Mouse (Mus musculus) liver, embryonic 14.5 days (tissue): ENCODE results near the gene Rgs9bp. TPM values are rescaled to one million over a fixed set of nuclear protein-coding genes. Genes with fewer than 3 reads are reported as not detected.
A peak's percentile ranks its signal among the peaks of the same experiment; 100 is the strongest.

ENCODE experiments used
- ATAC-seq: fragments of 200-750 bp; cut with Nextera tagmentation; 2 replicates; pipeline ENCODE4 v1.8.0; 2017; ENCODE audit warnings: moderate number of reproducible peaks, mild to moderate bottlenecking, moderate library complexity; ENCODE audit not compliant: insufficient read depth
- DNase-seq, 3 experiments: peaks; one replicate each; pipeline ENCODE4 v3.0.0-alpha.2; 2012 to 2013; ENCODE audit warnings: low read depth in 3 of 3, low spot score in 3 of 3
- H3K27ac ChIP-seq: fragments of 300-500 bp; sonication (generic); 2 replicates; pipeline ENCODE4 v1.5.1; 2014; ENCODE audit warnings: moderate library complexity, mild to moderate bottlenecking, control low read depth, inconsistent platforms
- H3K27me3 ChIP-seq: fragments of 300-500 bp; sonication (generic); 2 replicates; pipeline ENCODE4 v1.6.1; 2014; ENCODE audit warnings: mild to moderate bottlenecking, low read length, moderate library complexity; ENCODE audit not compliant: control insufficient read depth, insufficient read depth
- H3K36me3 ChIP-seq: fragments of 300-500 bp; sonication (generic); replicated peaks from 2 replicates; pipeline ENCODE4 v1.6.1; 2014; ENCODE audit warnings: low read depth; ENCODE audit not compliant: control insufficient read depth, insufficient read depth
- H3K4me1 ChIP-seq, 2 experiments: fragments of 200-500 bp in 1 of 2; fragments of 300-500 bp in 1 of 2; sonication (generic) in 1 of 2; replicated peaks; 2 replicates each; pipeline ENCODE4 v1.6.1; 2012 to 2014; ENCODE audit warnings: antibody characterized with exemption in 1 of 2, inconsistent platforms in 1 of 2, low read length in 1 of 2; ENCODE audit not compliant: control insufficient read depth in 2 of 2, insufficient read depth in 2 of 2
- H3K4me2 ChIP-seq: fragments of 300-500 bp; sonication (generic); 2 replicates; pipeline ENCODE4 v1.6.1; 2014; ENCODE audit warnings: low read depth, mild to moderate bottlenecking, control low read depth, moderate library complexity
- H3K4me3 ChIP-seq, 2 experiments: fragments of 200-500 bp in 1 of 2; fragments of 300-500 bp in 1 of 2; sonication (generic) in 1 of 2; 2 replicates each; pipeline ENCODE4 v1.5.1; 2012 to 2014; ENCODE audit warnings: low read depth in 2 of 2, low read length in 2 of 2, mild to moderate bottlenecking in 2 of 2, control low read depth in 1 of 2, inconsistent platforms in 1 of 2, moderate library complexity in 1 of 2; ENCODE audit not compliant: insufficient read depth in 1 of 2
- H3K9ac ChIP-seq: fragments of 300-500 bp; sonication (generic); replicated peaks from 2 replicates; pipeline ENCODE4 v1.6.1; 2014; ENCODE audit warnings: mild to moderate bottlenecking, control low read depth, moderate library complexity
- H3K9me3 ChIP-seq: fragments of 300-500 bp; sonication (generic); 2 replicates; pipeline ENCODE4 v1.6.1; 2016; ENCODE audit warnings: low read length, mixed read lengths; ENCODE audit not compliant: control insufficient read depth
- CTCF ChIP-seq: IDR thresholded peaks from 2 replicates; pipeline ENCODE4 v1.5.1; 2016; ENCODE audit warnings: antibody characterized with exemption, low read depth, control low read depth
- EP300 ChIP-seq: IDR thresholded peaks from 2 replicates; pipeline ENCODE4 v1.6.1; 2016; ENCODE audit warnings: antibody characterized with exemption, low read depth
- WGBS: fragments of 180-500 bp; shearing (Covaris S2); extraction: QIAGEN DNeasy Blood & Tissue Kit; methylation state at CpG from one replicate; pipeline ENCODE4 v1.1.7; 2014; ENCODE audit not compliant: insufficient replicate concordance; 5-methylcytosine and 5-hydroxymethylcytosine counted together
- polyA plus RNA-seq, 2 experiments: library from polyadenylated mRNA; depleted of rRNA in 1 of 2; stranded (reverse) in 1 of 2; unstranded in 1 of 2; fragments of >200 nt; fragmentation: Nextera tagmentation in 1 of 2; extraction: Ambion mirVana in 1 of 2; gene quantifications; 2 replicates each; pipeline versions ENCODE4 v1.2.1 to v1.2.3; 2012 to 2014

Rgs9bp gene
- polyA plus RNA-seq, 2 experiments: 0.05 to 0.11 TPM

DNA sequence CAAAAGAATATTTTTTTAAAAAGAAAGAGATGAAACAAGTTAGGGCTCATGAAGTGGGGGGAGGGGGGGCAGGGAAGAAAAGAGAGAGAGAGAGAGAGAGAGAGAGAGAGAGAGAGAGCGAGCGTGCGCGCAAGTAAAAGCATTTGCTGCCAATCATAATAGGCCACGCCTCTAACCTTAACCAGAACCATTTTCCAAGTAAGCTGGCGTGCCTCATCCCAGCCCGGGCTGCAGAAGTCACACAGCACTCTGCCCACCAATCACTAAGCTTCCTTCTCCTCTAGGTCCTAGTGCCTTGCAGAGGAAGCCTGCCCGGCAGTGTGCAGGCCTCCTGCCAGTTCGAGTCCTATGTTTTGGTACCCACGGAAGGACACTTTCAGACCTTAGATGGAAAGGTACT lies 14.6 kb upstream of the Rgs9bp start:
- TF ChIP-seq CTCF (no peak), EP300 (no peak)
- DNase-seq: no peak
- Histone ChIP-seq H3K4me1 (peaks cover 6 to 9% of the 10 kb centered on the region in 2 experiments; a peak in 3 of 4 replicates), H3K27ac (no peak overlapping the region), H3K4me3 (no peak overlapping the region), H3K4me2 (no peak overlapping the region), H3K9ac (no peak overlapping the region), H3K27me3 (no peaks in the 10 kb centered on the region), H3K9me3 (no peaks in the 10 kb centered on the region), H3K36me3 (peaks cover 18% of the 10 kb centered on the region)
- 85% methylated on average over 10 of the region's 10 CpGs for WGBS
- no peak for ATAC-seq

DNA sequence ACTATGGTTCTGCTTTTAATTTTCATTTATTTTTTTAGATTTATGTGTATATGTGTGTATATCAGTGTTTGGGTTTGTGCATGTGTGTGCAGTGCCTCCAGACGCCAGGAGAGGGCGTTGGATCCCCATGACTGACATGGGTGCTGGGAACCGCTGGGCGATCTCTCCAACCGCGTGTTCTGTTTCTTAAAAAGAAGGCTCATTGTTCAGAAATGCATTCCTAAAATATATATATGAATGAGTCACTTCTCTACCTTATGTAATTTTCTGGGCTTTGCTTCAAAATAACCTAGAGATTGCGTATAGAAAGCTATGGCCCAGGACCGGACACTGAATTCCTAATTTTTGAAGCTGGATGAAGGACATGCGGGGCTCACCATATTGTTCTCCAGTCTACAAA lies 14.1 kb upstream of the Rgs9bp start:
- no peak for TF ChIP-seq EP300
- TF ChIP-seq CTCF: peak; percentile 31
- H3K27ac ChIP-seq: no peak overlapping the region
- H3K9me3 ChIP-seq: no peaks in the 10 kb centered on the region
- DNase-seq: no peak
- no peaks in the 10 kb centered on the region for H3K27me3 ChIP-seq
- no peak overlapping the region for H3K4me3 ChIP-seq
- peaks cover 6 to 9% of the 10 kb centered on the region in 2 experiments; a peak in 3 of 4 replicates for H3K4me1 ChIP-seq
- H3K9ac ChIP-seq: no peak overlapping the region
- no peak overlapping the region for H3K4me2 ChIP-seq
- peaks cover 19% of the 10 kb centered on the region for H3K36me3 ChIP-seq
- 89% methylated on average over 9 of the region's 9 CpGs for WGBS
- no peak for ATAC-seq

DNA sequence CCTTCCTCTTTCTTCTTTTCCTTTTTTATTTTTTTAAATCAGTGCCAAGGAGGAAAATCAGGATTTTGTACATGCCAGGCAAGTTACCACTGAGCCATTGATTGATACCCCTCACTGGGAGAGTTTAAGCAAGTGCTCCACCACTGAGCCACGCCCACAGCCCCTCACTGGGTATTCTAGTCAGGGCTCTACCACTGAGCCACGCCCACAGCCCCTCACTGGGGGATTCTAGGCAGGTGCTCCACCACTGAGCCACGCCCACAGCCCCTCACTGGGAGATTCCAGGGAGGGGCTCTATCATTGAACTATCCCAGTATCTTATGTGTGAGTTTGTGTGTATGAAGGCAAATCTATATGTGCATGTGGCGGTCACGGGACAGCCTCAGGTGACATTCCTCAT lies 8.9 kb upstream of the Rgs9bp start:
- Histone ChIP-seq H3K9ac (no peak overlapping the region), H3K27me3 (no peaks in the 10 kb centered on the region), H3K4me1 (peaks cover 3 to 6% of the 10 kb centered on the region in 2 experiments), H3K27ac (no peak overlapping the region), H3K9me3 (no peaks in the 10 kb centered on the region), H3K4me2 (no peak overlapping the region), H3K4me3 (no peak overlapping the region), H3K36me3 (peaks cover 28% of the 10 kb centered on the region)
- no peak for TF ChIP-seq CTCF
- TF ChIP-seq EP300: no peak
- 77% methylated on average over 5 of the region's 5 CpGs for WGBS
- DNase-seq (no peak), ATAC-seq (no peak)

DNA sequence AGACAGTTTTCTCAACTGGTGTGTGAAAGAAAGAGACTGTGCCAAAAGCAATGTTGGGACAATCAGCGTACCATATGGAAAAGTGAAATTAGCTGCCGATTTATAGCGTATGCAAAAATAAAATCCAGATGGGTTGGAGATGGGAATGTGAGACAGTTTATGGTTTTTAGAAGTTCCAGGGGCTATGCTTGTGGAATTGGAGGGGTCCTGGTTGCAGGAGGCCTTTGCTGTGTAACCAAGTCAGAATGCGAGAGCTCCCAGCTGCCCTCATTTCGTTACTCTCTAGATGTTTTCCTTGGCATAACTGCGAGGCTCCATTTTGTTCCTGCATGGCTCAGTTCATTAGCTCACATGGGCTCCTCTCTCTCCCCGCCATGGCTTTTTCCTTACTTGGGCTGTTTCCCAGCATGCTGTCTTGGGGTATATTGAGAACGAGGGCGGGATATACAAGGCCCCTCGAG lies 5.4 kb upstream of the Rgs9bp start:
- no peak overlapping the region for H3K4me3 ChIP-seq
- H3K27ac ChIP-seq: no peak overlapping the region
- peaks cover 25 to 29% of the 10 kb centered on the region in 2 experiments for H3K4me1 ChIP-seq
- H3K27me3 ChIP-seq: no peaks in the 10 kb centered on the region
- H3K9me3 ChIP-seq: no peaks in the 10 kb centered on the region
- no peak overlapping the region for H3K4me2 ChIP-seq
- 88% methylated on average over 10 of the region's 10 CpGs for WGBS
- peaks cover 24% of the 10 kb centered on the region for H3K36me3 ChIP-seq
- DNase-seq (no peak), ATAC-seq (no peak)
- no peak overlapping the region for H3K9ac ChIP-seq
- TF ChIP-seq CTCF (no peak), EP300 (no peak)

DNA sequence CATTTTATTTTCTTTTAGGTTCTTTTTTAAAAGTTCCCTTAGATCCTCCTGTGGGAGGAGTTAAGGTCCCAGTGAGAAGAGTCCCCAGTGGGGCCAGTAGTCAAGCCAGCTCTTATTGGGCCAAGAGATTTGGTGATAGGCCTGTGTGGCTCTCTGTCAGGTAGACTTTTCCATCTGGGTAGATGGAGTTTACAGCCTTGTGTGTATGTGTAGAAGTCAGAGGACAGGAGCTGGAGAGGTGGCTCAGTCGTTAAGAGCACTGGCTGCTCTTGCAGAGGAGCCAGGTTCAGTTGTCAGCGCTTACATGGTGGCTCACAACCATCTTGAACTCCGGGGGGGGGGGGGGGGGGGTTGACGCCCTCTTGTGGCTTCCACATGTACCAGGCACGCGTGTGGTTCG lies 4.1 kb upstream of the Rgs9bp start:
- 30% methylated on average over 7 of the region's 7 CpGs for WGBS
- H3K36me3 ChIP-seq: peaks cover 23% of the 10 kb centered on the region
- DNase-seq: peak in 1 of 3 experiments; percentile 14
- TF ChIP-seq EP300 (no peak), CTCF (no peak)
- no peak overlapping the region for H3K4me3 ChIP-seq
- peak overlapping the region; percentile 29; the same call in 1 of the 2 replicates for H3K27ac ChIP-seq
- peaks cover 11% of the 10 kb centered on the region for H3K27me3 ChIP-seq
- no peaks in the 10 kb centered on the region for H3K9me3 ChIP-seq
- peak overlapping the region; percentile 93 for H3K4me2 ChIP-seq
- no peak for ATAC-seq
- H3K4me1 ChIP-seq: peaks cover 25 to 29% of the 10 kb centered on the region in 2 experiments
- no peak overlapping the region for H3K9ac ChIP-seq
